Mouse (Mus musculus): ENCODE measurements at regions not wholly inside any gene's neighbourhood (a gene's known extent, or its start where the extent isn't known, plus 50 kb on each side); places are given as distances from the start of the nearest gene placed in this dataset.

- Histone ChIP-seq H3K4me1 (replicated peaks; ENCODE audit: control insufficient read depth, insufficient read depth, low read length) (peaks cover 3% of the 10 kb centered on the region; the same call in 1 of the 2 replicates), H3K27me3 (ENCODE audit: control insufficient read depth, insufficient read depth, low read length) (no peaks in the 10 kb centered on the region), H3K36me3 (ENCODE audit: control insufficient read depth, insufficient read depth, low read length) (no peaks in the 10 kb centered on the region), H3K4me3 (ENCODE audit: control insufficient read depth, insufficient read depth, low read length) (no peak overlapping the region), H3K27ac (ENCODE audit: control insufficient read depth, insufficient read depth, low read length) (no peak overlapping the region)
- DNase-seq: no peak
- 92% methylated on average over 8 of the region's 8 CpGs for WGBS
- no peak for TF ChIP-seq POLR2A (IDR thresholded peaks at IDR 0.05; ENCODE audit: control insufficient read depth, extremely low read depth, insufficient read depth, low read length, poor library complexity)
- no peak for TF ChIP-seq CTCF (IDR thresholded peaks at IDR 0.05; ENCODE audit: borderline replicate concordance, control insufficient read depth, extremely low read depth, insufficient read depth, low read length, poor library complexity)
Measured at GRCm38 (mm10) chr12:71573456-71573855, 257.4 kb upstream of the Daam1 start.

GRCm38 (mm10) chr12:71574685-71575084 lies 256.2 kb upstream of the Daam1 start:
- H3K27ac ChIP-seq (ENCODE audit: control insufficient read depth, insufficient read depth, low read length): no peak overlapping the region
- 94% methylated on average over 10 of the region's 10 CpGs for WGBS
- H3K36me3 ChIP-seq (ENCODE audit: control insufficient read depth, insufficient read depth, low read length): no peaks in the 10 kb centered on the region
- TF ChIP-seq CTCF (IDR thresholded peaks at IDR 0.05; ENCODE audit: borderline replicate concordance, control insufficient read depth, extremely low read depth, insufficient read depth, low read length, poor library complexity): no peak
- no peaks in the 10 kb centered on the region for H3K27me3 ChIP-seq (ENCODE audit: control insufficient read depth, insufficient read depth, low read length)
- H3K4me1 ChIP-seq (replicated peaks; ENCODE audit: control insufficient read depth, insufficient read depth, low read length): peaks cover 3% of the 10 kb centered on the region; the same call in 1 of the 2 replicates
- no peak overlapping the region for H3K4me3 ChIP-seq (ENCODE audit: control insufficient read depth, insufficient read depth, low read length)
- no peak for DNase-seq

GRCm38 (mm10) chr12:71577349-71577748 lies 253.5 kb upstream of the Daam1 start:
- peak; percentile 11 for DNase-seq
- Histone ChIP-seq H3K36me3 (ENCODE audit: control insufficient read depth, insufficient read depth, low read length) (no peaks in the 10 kb centered on the region), H3K27me3 (ENCODE audit: control insufficient read depth, insufficient read depth, low read length) (no peaks in the 10 kb centered on the region), H3K27ac (ENCODE audit: control insufficient read depth, insufficient read depth, low read length) (no peak overlapping the region), H3K4me3 (ENCODE audit: control insufficient read depth, insufficient read depth, low read length) (no peak overlapping the region), H3K4me1 (replicated peaks; ENCODE audit: control insufficient read depth, insufficient read depth, low read length) (peaks cover 3% of the 10 kb centered on the region; the same call in 1 of the 2 replicates)
- TF ChIP-seq CTCF (IDR thresholded peaks at IDR 0.05; ENCODE audit: borderline replicate concordance, control insufficient read depth, extremely low read depth, insufficient read depth, low read length, poor library complexity) (no peak), POLR2A (IDR thresholded peaks at IDR 0.05; ENCODE audit: control insufficient read depth, extremely low read depth, insufficient read depth, low read length, poor library complexity) (no peak)
- WGBS: 5% methylated on average over 9 of the region's 9 CpGs

GRCm38 (mm10) chr12:71578006-71578405 lies 252.9 kb upstream of the Daam1 start:
- TF ChIP-seq CTCF (IDR thresholded peaks at IDR 0.05; ENCODE audit: borderline replicate concordance, control insufficient read depth, extremely low read depth, insufficient read depth, low read length, poor library complexity) (no peak), POLR2A (IDR thresholded peaks at IDR 0.05; ENCODE audit: control insufficient read depth, extremely low read depth, insufficient read depth, low read length, poor library complexity) (no peak)
- peaks cover 3% of the 10 kb centered on the region; the same call in 1 of the 2 replicates for H3K4me1 ChIP-seq (replicated peaks; ENCODE audit: control insufficient read depth, insufficient read depth, low read length)
- H3K27me3 ChIP-seq (ENCODE audit: control insufficient read depth, insufficient read depth, low read length): no peaks in the 10 kb centered on the region
- no peak for DNase-seq
- no peak overlapping the region for H3K4me3 ChIP-seq (ENCODE audit: control insufficient read depth, insufficient read depth, low read length)
- no peaks in the 10 kb centered on the region for H3K36me3 ChIP-seq (ENCODE audit: control insufficient read depth, insufficient read depth, low read length)
- WGBS: 92% methylated on average over 9 of the region's 9 CpGs
- H3K27ac ChIP-seq (ENCODE audit: control insufficient read depth, insufficient read depth, low read length): no peak overlapping the region

- no peak for DNase-seq
- 93% methylated on average over 11 of the region's 11 CpGs for WGBS
- H3K4me1 ChIP-seq (replicated peaks; ENCODE audit: control insufficient read depth, insufficient read depth, low read length): peaks cover 3% of the 10 kb centered on the region; the same call in 1 of the 2 replicates
- no peaks in the 10 kb centered on the region for H3K27me3 ChIP-seq (ENCODE audit: control insufficient read depth, insufficient read depth, low read length)
- H3K27ac ChIP-seq (ENCODE audit: control insufficient read depth, insufficient read depth, low read length): no peak overlapping the region
- no peak for TF ChIP-seq POLR2A (IDR thresholded peaks at IDR 0.05; ENCODE audit: control insufficient read depth, extremely low read depth, insufficient read depth, low read length, poor library complexity)
- no peak for TF ChIP-seq CTCF (IDR thresholded peaks at IDR 0.05; ENCODE audit: borderline replicate concordance, control insufficient read depth, extremely low read depth, insufficient read depth, low read length, poor library complexity)
- no peak overlapping the region for H3K4me3 ChIP-seq (ENCODE audit: control insufficient read depth, insufficient read depth, low read length)
- H3K36me3 ChIP-seq (ENCODE audit: control insufficient read depth, insufficient read depth, low read length): no peaks in the 10 kb centered on the region
Measured at GRCm38 (mm10) chr12:71578912-71579311, 252.0 kb upstream of the Daam1 start.

GRCm38 (mm10) chr12:71580532-71581290 lies 250.2 kb upstream of the Daam1 start:
- H3K4me3 ChIP-seq (ENCODE audit: control insufficient read depth, insufficient read depth, low read length): no peak overlapping the region
- H3K36me3 ChIP-seq (ENCODE audit: control insufficient read depth, insufficient read depth, low read length): no peaks in the 10 kb centered on the region
- no peaks in the 10 kb centered on the region for H3K27me3 ChIP-seq (ENCODE audit: control insufficient read depth, insufficient read depth, low read length)
- WGBS: 91% methylated on average over 12 of the region's 12 CpGs
- H3K4me1 ChIP-seq (replicated peaks; ENCODE audit: control insufficient read depth, insufficient read depth, low read length): peaks cover 3% of the 10 kb centered on the region; the same call in 1 of the 2 replicates
- TF ChIP-seq POLR2A (IDR thresholded peaks at IDR 0.05; ENCODE audit: control insufficient read depth, extremely low read depth, insufficient read depth, low read length, poor library complexity): no peak
- no peak for TF ChIP-seq CTCF (IDR thresholded peaks at IDR 0.05; ENCODE audit: borderline replicate concordance, control insufficient read depth, extremely low read depth, insufficient read depth, low read length, poor library complexity)
- DNase-seq: no peak
- no peak overlapping the region for H3K27ac ChIP-seq (ENCODE audit: control insufficient read depth, insufficient read depth, low read length)
